Mouse (Mus musculus) stomach, postnatal 0 days (tissue): ENCODE measurements around the gene Prc1. TPM values are rescaled to one million over a fixed set of nuclear protein-coding genes. Genes with fewer than 3 reads are reported as not detected.

Source experiments
- ATAC-seq: fragments of 200-750 bp; cut with Nextera tagmentation; 2 replicates; pipeline ENCODE4 v1.8.0; 2017; ENCODE audit not compliant: low FRiP score, low TSS enrichment
- DNase-seq: peaks from one replicate; pipeline ENCODE4 v3.0.0-alpha.2; 2016; ENCODE audit warnings: low spot score
- H3K27ac ChIP-seq: fragments of 300-500 bp; sonication (generic); replicated peaks from 2 replicates; pipeline ENCODE4 v1.5.1; 2014; ENCODE audit warnings: mild to moderate bottlenecking, control low read depth
- H3K27me3 ChIP-seq: fragments of 300-500 bp; sonication (generic); 2 replicates; pipeline ENCODE4 v1.6.1; 2014; ENCODE audit warnings: low read length; ENCODE audit not compliant: control insufficient read depth, insufficient read depth
- H3K36me3 ChIP-seq: fragments of 300-500 bp; sonication (generic); 2 replicates; pipeline ENCODE4 v1.6.1; 2014; ENCODE audit warnings: low read length, mixed read lengths; ENCODE audit not compliant: control insufficient read depth, insufficient read depth
- H3K4me1 ChIP-seq: fragments of 300-500 bp; sonication (generic); replicated peaks from 2 replicates; pipeline ENCODE4 v1.6.1; 2014; ENCODE audit warnings: antibody characterized with exemption; ENCODE audit not compliant: control insufficient read depth, insufficient read depth
- H3K4me2 ChIP-seq: fragments of 300-500 bp; sonication (generic); replicated peaks from 2 replicates; pipeline ENCODE4 v1.6.1; 2014; ENCODE audit warnings: low read depth, mild to moderate bottlenecking, control low read depth, moderate library complexity
- H3K4me3 ChIP-seq: fragments of 300-500 bp; sonication (generic); 2 replicates; pipeline ENCODE4 v1.5.1; 2014; ENCODE audit warnings: low read depth, low read length, control low read depth
- H3K9ac ChIP-seq: fragments of 300-500 bp; sonication (generic); 2 replicates; pipeline ENCODE4 v1.6.1; 2014; ENCODE audit warnings: mild to moderate bottlenecking, low read length, control low read depth, mixed read lengths
- H3K9me3 ChIP-seq: fragments of 300-500 bp; sonication (generic); 2 replicates; pipeline ENCODE4 v1.6.1; 2016; ENCODE audit warnings: low read length; ENCODE audit not compliant: control insufficient read depth
- CTCF ChIP-seq: IDR thresholded peaks from 2 replicates; pipeline ENCODE4 v1.5.1; 2016; ENCODE audit warnings: antibody characterized with exemption, low read depth, mild to moderate bottlenecking, moderate library complexity
- EP300 ChIP-seq: optimal IDR thresholded peaks from 2 replicates; pipeline ENCODE3; 2016; ENCODE audit warnings: antibody characterized with exemption
- WGBS: fragments of 180-500 bp; shearing (Covaris S2); extraction: QIAGEN DNeasy Blood & Tissue Kit; methylation state at CpG from one replicate; pipeline ENCODE4 v1.1.7; 2014; 5-methylcytosine and 5-hydroxymethylcytosine counted together
- polyA plus RNA-seq: library from polyadenylated mRNA; unstranded; fragments of >200 nt; fragmentation: Nextera tagmentation; extraction: Ambion mirVana; gene quantifications from 2 replicates; pipeline ENCODE4 v1.2.1, GENCODE M21; 2015

Prc1 gene
- polyA plus RNA-seq, 1 experiment from 2014 or later = 38.0 TPM

GRCm38 (mm10) chr7:80268897-80269750 is 25.1 kb upstream of the Prc1 start, which contains the start of gene Vps33b:
Vps33b (plus strand) TSS chr7:80269649.
- Histone ChIP-seq H3K27ac (peak within 1 kb of the TSS; percentile 88), H3K27me3 (no peaks in the 10 kb centered on the region), H3K4me1 (no peaks in the 10 kb centered on the region), H3K9me3 (no peaks in the 10 kb centered on the region), H3K36me3 (peaks cover 11% of the 10 kb centered on the region), H3K4me3 (peak within 1 kb of the TSS; percentile 81), H3K4me2 (peak within 1 kb of the TSS; percentile 95), H3K9ac (peak within 1 kb of the TSS; percentile 80)
- peak; percentile 93 for ATAC-seq
- WGBS = 4% methylated on average over 21 of the region's 21 CpGs
- DNase-seq = peak; percentile 95
- TF ChIP-seq EP300 (peak; percentile 55), CTCF (peak; percentile 3; the same call in 1 of the 2 replicates)

GRCm38 (mm10) chr7:80269751-80270255 is 24.4 kb upstream of the Prc1 start:
- DNase-seq = peak; percentile 53
- Histone ChIP-seq H3K4me2 (peak overlapping the region; percentile 95), H3K27me3 (no peaks in the 10 kb centered on the region), H3K4me3 (peak overlapping the region; percentile 81), H3K4me1 (no peaks in the 10 kb centered on the region), H3K9ac (peak overlapping the region; percentile 80), H3K36me3 (peaks cover 11% of the 10 kb centered on the region), H3K9me3 (no peaks in the 10 kb centered on the region), H3K27ac (peak overlapping the region; percentile 88)
- TF ChIP-seq CTCF (no peak), EP300 (no peak)
- under 1% methylated on average over 23 of the region's 23 CpGs for WGBS
- ATAC-seq = peak; percentile 74

GRCm38 (mm10) chr7:80273456-80273855 is 20.8 kb upstream of the Prc1 start:
- Histone ChIP-seq H3K4me2 (no peak overlapping the region), H3K27ac (no peak overlapping the region), H3K4me1 (no peaks in the 10 kb centered on the region), H3K4me3 (no peak overlapping the region), H3K9me3 (no peaks in the 10 kb centered on the region), H3K36me3 (peaks cover 15% of the 10 kb centered on the region), H3K27me3 (no peaks in the 10 kb centered on the region), H3K9ac (no peak overlapping the region)
- WGBS = 87% methylated on average over 2 of the region's 2 CpGs
- no peak for TF ChIP-seq CTCF
- no peak for TF ChIP-seq EP300
- DNase-seq (no peak), ATAC-seq (no peak)

GRCm38 (mm10) chr7:80276374-80276773 is 17.9 kb upstream of the Prc1 start:
- Histone ChIP-seq H3K27ac (no peak overlapping the region), H3K9me3 (no peaks in the 10 kb centered on the region), H3K4me2 (no peak overlapping the region), H3K27me3 (no peaks in the 10 kb centered on the region), H3K9ac (no peak overlapping the region), H3K4me1 (no peaks in the 10 kb centered on the region), H3K36me3 (peaks cover 18% of the 10 kb centered on the region), H3K4me3 (no peak overlapping the region)
- TF ChIP-seq EP300 (no peak), CTCF (no peak)
- ATAC-seq (no peak), DNase-seq (no peak)
- WGBS = 99% methylated on average over 4 of the region's 4 CpGs

- no peak for DNase-seq
- no peak overlapping the region for H3K9ac ChIP-seq
- H3K36me3 ChIP-seq = peaks cover 24% of the 10 kb centered on the region
- no peaks in the 10 kb centered on the region for H3K27me3 ChIP-seq
- no peak overlapping the region for H3K4me2 ChIP-seq
- H3K4me1 ChIP-seq = no peaks in the 10 kb centered on the region
- TF ChIP-seq EP300 = no peak
- no peak for TF ChIP-seq CTCF
- 82% methylated on average over 10 of the region's 10 CpGs for WGBS
- no peak overlapping the region for H3K4me3 ChIP-seq
- no peak for ATAC-seq
- H3K27ac ChIP-seq = no peak overlapping the region
- no peaks in the 10 kb centered on the region for H3K9me3 ChIP-seq
Observed at GRCm38 (mm10) chr7:80280032-80280431, 14.2 kb upstream of the Prc1 start.

GRCm38 (mm10) chr7:80280998-80281397 is 13.3 kb upstream of the Prc1 start:
- Histone ChIP-seq H3K36me3 (peaks cover 28% of the 10 kb centered on the region), H3K27ac (no peak overlapping the region), H3K27me3 (no peaks in the 10 kb centered on the region), H3K9ac (no peak overlapping the region), H3K4me3 (no peak overlapping the region), H3K4me2 (no peak overlapping the region), H3K9me3 (no peaks in the 10 kb centered on the region), H3K4me1 (no peaks in the 10 kb centered on the region)
- no peak for TF ChIP-seq EP300
- peak; percentile 47 for TF ChIP-seq CTCF
- 80% methylated on average over 2 of the region's 2 CpGs for WGBS
- DNase-seq = no peak
- no peak for ATAC-seq
